Mouse (Mus musculus): Measurements from ENCODE around the gene Mllt3.

DNA sequence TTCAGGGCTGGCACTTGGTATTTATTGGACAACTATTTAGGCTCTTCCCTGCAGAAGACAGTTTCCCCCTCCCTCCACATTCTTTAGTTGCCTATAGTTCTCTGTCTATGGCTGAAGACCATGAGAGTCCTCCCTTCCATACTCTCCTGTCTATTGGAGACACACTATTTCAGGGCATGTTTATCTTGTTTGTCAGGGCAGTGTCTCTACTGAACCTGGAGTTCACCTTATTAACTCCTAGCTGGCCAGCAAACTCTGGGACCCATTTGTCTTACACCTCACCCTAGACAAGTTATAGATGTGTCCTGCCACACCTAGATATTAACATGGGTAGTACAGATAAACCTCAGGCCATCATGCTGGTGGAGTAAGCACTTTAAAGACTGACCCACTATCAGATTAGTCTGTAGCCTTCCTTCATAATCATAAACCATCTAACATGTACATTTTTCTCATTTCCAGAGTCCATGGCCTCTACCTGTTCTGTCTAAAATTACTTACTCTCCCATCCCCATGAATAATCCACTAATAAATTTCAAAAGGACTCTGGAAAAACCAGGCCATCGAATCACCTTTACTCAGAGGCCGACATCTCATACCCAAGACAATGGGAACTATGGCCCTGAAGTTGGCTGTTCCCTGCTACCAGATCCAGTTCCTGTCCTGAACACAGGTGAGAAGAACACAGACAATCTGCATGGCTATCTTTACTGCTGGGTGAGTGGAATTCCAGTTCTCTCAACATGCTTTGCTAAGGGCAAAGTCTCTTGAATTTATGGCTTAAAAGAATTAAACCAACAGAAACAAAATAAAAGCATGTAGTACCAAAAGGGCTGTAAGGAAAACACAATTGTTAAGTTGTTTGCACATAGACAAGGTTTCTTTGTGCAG is 195.4 kb downstream of the Mllt3 start:
- TF ChIP-seq CTCF (IDR thresholded peaks at IDR 0.05 in 2 of 3, conservative IDR thresholded peaks at IDR 0.05 in 1 of 3; ENCODE audit: control insufficient read depth in 1 of 3, insufficient read depth in 1 of 3, low read depth in 2 of 3, low read length in 3 of 3, poor library complexity in 1 of 3, severe bottlenecking in 1 of 3) = no peak
- no peak for TF ChIP-seq GATA1 (IDR thresholded peaks at IDR 0.05; ENCODE audit: low read depth, low read length)

All from MEL (cell line).